Mouse (Mus musculus): ENCODE results near the gene Chtf18. TPM values are rescaled to one million over a fixed set of nuclear protein-coding genes. Genes with fewer than 3 reads are reported as not detected.
A peak's percentile ranks its signal among the peaks of the same experiment; 100 is the strongest.

The Chtf18 gene
- polyA plus RNA-seq, 1 experiment from 2014 or later = 11.8 TPM

GRCm38 (mm10) chr17:25732082-25732481, 4.9 kb upstream of the Chtf18 start:
- no peak for ATAC-seq (replicated peaks; ENCODE audit: insufficient number of reproducible peaks, insufficient read depth, low FRiP score, low read depth)
- no peak overlapping the region for H3K4me2 ChIP-seq
- H3K36me3 ChIP-seq = no peaks in the 10 kb centered on the region
- H3K27me3 ChIP-seq = no peaks in the 10 kb centered on the region
- H3K9ac ChIP-seq = no peak overlapping the region
- no peaks in the 10 kb centered on the region for H3K9me3 ChIP-seq (replicated peaks)
- 17% methylated on average over 2 of the region's 2 CpGs for WGBS
- peaks cover 10% of the 10 kb centered on the region for H3K4me1 ChIP-seq (replicated peaks)
- no peak overlapping the region for H3K27ac ChIP-seq
- no peak overlapping the region for H3K4me3 ChIP-seq

GRCm38 (mm10) chr17:25728009-25728270, 721 bp upstream of the Chtf18 start:
- peak overlapping the region; percentile 85 for H3K4me2 ChIP-seq
- H3K27me3 ChIP-seq = no peaks in the 10 kb centered on the region
- WGBS = 17% methylated on average over 4 of the region's 4 CpGs
- H3K36me3 ChIP-seq = no peaks in the 10 kb centered on the region; the same call in 1 of the 2 replicates
- ATAC-seq (replicated peaks; ENCODE audit: insufficient number of reproducible peaks, insufficient read depth, low FRiP score, low read depth) = no peak
- H3K4me1 ChIP-seq (replicated peaks) = peaks cover 22% of the 10 kb centered on the region
- H3K9me3 ChIP-seq (replicated peaks) = no peaks in the 10 kb centered on the region
- H3K4me3 ChIP-seq = peak overlapping the region; percentile 63
- no peak overlapping the region for H3K27ac ChIP-seq
- H3K9ac ChIP-seq = peak overlapping the region; percentile 77

GRCm38 (mm10) chr17:25725264-25725663, 2.0 kb downstream of the Chtf18 start:
- ATAC-seq (replicated peaks; ENCODE audit: insufficient number of reproducible peaks, insufficient read depth, low FRiP score, low read depth) = no peak
- 79% methylated on average over 6 of the region's 6 CpGs for WGBS
- no peak overlapping the region for H3K4me3 ChIP-seq

GRCm38 (mm10) chr17:25723919-25724318, 3.3 kb downstream of the Chtf18 start:
- H3K27me3 ChIP-seq = no peaks in the 10 kb centered on the region
- H3K4me2 ChIP-seq = no peak overlapping the region
- no peak overlapping the region for H3K27ac ChIP-seq
- WGBS = 77% methylated on average over 7 of the region's 7 CpGs
- H3K4me1 ChIP-seq (replicated peaks) = peaks cover 22% of the 10 kb centered on the region
- peaks cover 9% of the 10 kb centered on the region; the same call in 1 of the 2 replicates for H3K36me3 ChIP-seq
- H3K9me3 ChIP-seq (replicated peaks) = no peaks in the 10 kb centered on the region
- ATAC-seq (replicated peaks; ENCODE audit: insufficient number of reproducible peaks, insufficient read depth, low FRiP score, low read depth) = no peak
- no peak overlapping the region for H3K4me3 ChIP-seq
- no peak overlapping the region for H3K9ac ChIP-seq

More at GRCm38 (mm10) chr17:25725264-25725663, 2.0 kb downstream of the Chtf18 start:
- no peaks in the 10 kb centered on the region for H3K9me3 ChIP-seq (replicated peaks)
- H3K27ac ChIP-seq = no peak overlapping the region
- H3K36me3 ChIP-seq = peaks cover 8% of the 10 kb centered on the region; the same call in 1 of the 2 replicates
- no peak overlapping the region for H3K4me2 ChIP-seq
- no peak overlapping the region for H3K9ac ChIP-seq
- H3K4me1 ChIP-seq (replicated peaks) = peaks cover 22% of the 10 kb centered on the region
- no peaks in the 10 kb centered on the region for H3K27me3 ChIP-seq

GRCm38 (mm10) chr17:25723470-25723869, 3.7 kb downstream of the Chtf18 start:
- 94% methylated on average over 19 of the region's 19 CpGs for WGBS
- Histone ChIP-seq H3K4me3 (no peak overlapping the region), H3K27ac (no peak overlapping the region), H3K4me2 (no peak overlapping the region), H3K27me3 (peaks cover 4% of the 10 kb centered on the region; the same call in 1 of the 2 replicates), H3K9ac (no peak overlapping the region), H3K4me1 (replicated peaks) (peaks cover 19% of the 10 kb centered on the region), H3K36me3 (peaks cover 9% of the 10 kb centered on the region; the same call in 1 of the 2 replicates), H3K9me3 (replicated peaks) (no peaks in the 10 kb centered on the region)
- no peak for ATAC-seq (replicated peaks; ENCODE audit: insufficient number of reproducible peaks, insufficient read depth, low FRiP score, low read depth)

GRCm38 (mm10) chr17:25721476-25721875, 5.7 kb downstream of the Chtf18 start:
- 93% methylated on average over 5 of the region's 5 CpGs for WGBS
- Histone ChIP-seq H3K27ac (no peak overlapping the region), H3K36me3 (peaks cover 9% of the 10 kb centered on the region; the same call in 1 of the 2 replicates), H3K4me3 (no peak overlapping the region), H3K9me3 (replicated peaks) (no peaks in the 10 kb centered on the region), H3K4me1 (replicated peaks) (peaks cover 18% of the 10 kb centered on the region), H3K4me2 (no peak overlapping the region), H3K27me3 (peaks cover 24% of the 10 kb centered on the region), H3K9ac (no peak overlapping the region)
- no peak for ATAC-seq (replicated peaks; ENCODE audit: insufficient number of reproducible peaks, insufficient read depth, low FRiP score, low read depth)

- Histone ChIP-seq H3K27me3 (peaks cover 32% of the 10 kb centered on the region), H3K4me2 (peak overlapping the region; percentile 86), H3K9ac (peak overlapping the region; percentile 52; the same call in 1 of the 2 replicates), H3K9me3 (replicated peaks) (no peaks in the 10 kb centered on the region), H3K4me1 (replicated peaks) (peaks cover 16% of the 10 kb centered on the region), H3K4me3 (peak overlapping the region; percentile 45), H3K27ac (no peak overlapping the region), H3K36me3 (peaks cover 9% of the 10 kb centered on the region; the same call in 1 of the 2 replicates)
- ATAC-seq (replicated peaks; ENCODE audit: insufficient number of reproducible peaks, insufficient read depth, low FRiP score, low read depth) = no peak; the same call in 1 of the 2 replicates
- WGBS = 7% methylated on average over 6 of the region's 6 CpGs
Observed at GRCm38 (mm10) chr17:25717691-25718090, 9.5 kb downstream of the Chtf18 start.

- WGBS = 2% methylated on average over 45 of the region's 45 CpGs
- Histone ChIP-seq H3K27ac (no peak within 1 kb of the TSS), H3K36me3 (peaks cover 9% of the 10 kb centered on the region; the same call in 1 of the 2 replicates), H3K9me3 (replicated peaks) (no peaks in the 10 kb centered on the region), H3K9ac (peak within 1 kb of the TSS; percentile 52), H3K27me3 (peaks cover 32% of the 10 kb centered on the region), H3K4me2 (peak within 1 kb of the TSS; percentile 86), H3K4me1 (replicated peaks) (peaks cover 16% of the 10 kb centered on the region), H3K4me3 (peak within 1 kb of the TSS; percentile 45)
- peak; percentile 19 for ATAC-seq (replicated peaks; ENCODE audit: insufficient number of reproducible peaks, insufficient read depth, low FRiP score, low read depth)
Observed at GRCm38 (mm10) chr17:25716711-25717637, 10.2 kb downstream of the Chtf18 start, which contains the start of gene Gng13. Gene Gng13 (plus strand): TSS chr17:25717171.

GRCm38 (mm10) chr17:25716130-25716529, 11.1 kb downstream of the Chtf18 start:
- H3K9me3 ChIP-seq (replicated peaks) = no peaks in the 10 kb centered on the region
- H3K36me3 ChIP-seq = peaks cover 9% of the 10 kb centered on the region; the same call in 1 of the 2 replicates
- H3K27ac ChIP-seq = no peak overlapping the region
- H3K27me3 ChIP-seq = peaks cover 32% of the 10 kb centered on the region
- no peak overlapping the region for H3K4me3 ChIP-seq
- no peak overlapping the region for H3K9ac ChIP-seq
- 8% methylated on average over 6 of the region's 6 CpGs for WGBS
- peaks cover 16% of the 10 kb centered on the region for H3K4me1 ChIP-seq (replicated peaks)
- ATAC-seq (replicated peaks; ENCODE audit: insufficient number of reproducible peaks, insufficient read depth, low FRiP score, low read depth) = no peak
- H3K4me2 ChIP-seq = peak overlapping the region; percentile 18; the same call in 1 of the 2 replicates

- Histone ChIP-seq H3K4me1 (replicated peaks) (peaks cover 16% of the 10 kb centered on the region), H3K4me3 (no peak overlapping the region), H3K27me3 (peaks cover 32% of the 10 kb centered on the region), H3K9me3 (replicated peaks) (no peaks in the 10 kb centered on the region), H3K36me3 (peaks cover 5% of the 10 kb centered on the region; the same call in 1 of the 2 replicates), H3K4me2 (no peak overlapping the region), H3K9ac (no peak overlapping the region), H3K27ac (no peak overlapping the region)
- ATAC-seq (replicated peaks; ENCODE audit: insufficient number of reproducible peaks, insufficient read depth, low FRiP score, low read depth) = no peak
- WGBS = 43% methylated on average over 3 of the region's 3 CpGs
Observed at GRCm38 (mm10) chr17:25715627-25716026, 11.6 kb downstream of the Chtf18 start.

GRCm38 (mm10) chr17:25711136-25711535, 16.1 kb downstream of the Chtf18 start:
- no peak overlapping the region for H3K4me3 ChIP-seq
- ATAC-seq (replicated peaks; ENCODE audit: insufficient number of reproducible peaks, insufficient read depth, low FRiP score, low read depth) = no peak
- H3K27me3 ChIP-seq = peaks cover 5% of the 10 kb centered on the region
- H3K4me1 ChIP-seq (replicated peaks) = peaks cover 4% of the 10 kb centered on the region
- no peak overlapping the region for H3K4me2 ChIP-seq
- no peak overlapping the region for H3K9ac ChIP-seq
- H3K27ac ChIP-seq = no peak overlapping the region
- no peaks in the 10 kb centered on the region for H3K9me3 ChIP-seq (replicated peaks)
- H3K36me3 ChIP-seq = no peaks in the 10 kb centered on the region
- WGBS = 59% methylated on average over 4 of the region's 4 CpGs

Data from heart, embryonic 15.5 days (tissue).